Mouse (Mus musculus) kidney, adult 2 months (tissue): ENCODE measurements around the gene Tmbim4.

Experiments
- CTCF ChIP-seq: fragments of 200-500 bp; conservative IDR thresholded peaks from 2 replicates; pipeline ENCODE4 v1.5.1; 2011; ENCODE audit warnings: low read depth, mild to moderate bottlenecking, control low read depth, low read length, moderate library complexity, mixed read lengths; ENCODE audit not compliant: insufficient read depth, insufficient read length
- POLR2A ChIP-seq: fragments of 200-500 bp; IDR thresholded peaks from one replicate; pipeline ENCODE4 v1.6.1; 2011; ENCODE audit warnings: low read depth, low read length, control low read depth

DNA sequence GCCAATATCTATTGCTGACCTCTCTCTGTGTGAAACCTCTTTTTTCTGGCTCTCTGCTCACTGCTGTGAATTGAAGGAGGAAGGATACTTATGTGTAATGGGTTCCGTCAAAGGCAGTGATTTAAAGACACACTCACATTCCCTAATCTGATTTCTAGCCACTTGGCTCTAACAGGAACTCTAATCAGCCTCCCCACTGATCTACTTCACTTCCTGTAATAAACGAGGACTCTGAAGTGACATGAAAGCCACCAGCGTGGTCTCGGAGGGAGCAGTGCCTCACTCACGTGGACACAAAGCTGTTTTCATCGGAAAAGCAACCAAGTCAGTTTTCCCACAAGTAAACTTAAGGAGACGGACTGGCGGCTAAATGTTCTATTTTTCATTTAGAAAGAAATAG, 51.4 kb downstream of the Tmbim4 start:
- TF ChIP-seq CTCF (no peak), POLR2A (no peak)
